Mouse (Mus musculus): Measurements from ENCODE around the gene Slc4a4.
"Not testable (repeated sequence)": the region's sequence is repeated elsewhere in the genome, so short reads cannot be mapped to it uniquely, and the experiment has no call there.

The Slc4a4 gene

GRCm38 (mm10) chr5:89077711-89078110 lies 191.1 kb downstream of the Slc4a4 start:
- DNase-seq (ENCODE audit: low spot score) = no peak

GRCm38 (mm10) chr5:89083476-89083875 lies 196.9 kb downstream of the Slc4a4 start:
- DNase-seq (ENCODE audit: low spot score) = no peak

- DNase-seq (ENCODE audit: low spot score) = no peak
Measured at GRCm38 (mm10) chr5:89087916-89088315, 201.3 kb downstream of the Slc4a4 start.

GRCm38 (mm10) chr5:89088462-89088861 lies 201.8 kb downstream of the Slc4a4 start:
- DNase-seq (ENCODE audit: low spot score) = no peak

- no peak for DNase-seq (ENCODE audit: low spot score)
Measured at GRCm38 (mm10) chr5:89090131-89090530, 203.5 kb downstream of the Slc4a4 start.

GRCm38 (mm10) chr5:89096371-89096770 lies 209.8 kb downstream of the Slc4a4 start:
- DNase-seq (ENCODE audit: low spot score) = no peak

GRCm38 (mm10) chr5:89097291-89097690 lies 210.7 kb downstream of the Slc4a4 start:
- DNase-seq (ENCODE audit: low spot score) = no peak

GRCm38 (mm10) chr5:89098121-89098520 lies 211.5 kb downstream of the Slc4a4 start:
- no peak for DNase-seq (ENCODE audit: low spot score)

- DNase-seq (ENCODE audit: low spot score) = no peak
Measured at GRCm38 (mm10) chr5:89099886-89100285, 213.3 kb downstream of the Slc4a4 start.

GRCm38 (mm10) chr5:89102560-89102959 lies 215.9 kb downstream of the Slc4a4 start:
- DNase-seq (ENCODE audit: low spot score) = no peak

- DNase-seq (ENCODE audit: low spot score) = no peak
Measured at GRCm38 (mm10) chr5:89105346-89105745, 218.7 kb downstream of the Slc4a4 start.

GRCm38 (mm10) chr5:89106217-89106616 lies 219.6 kb downstream of the Slc4a4 start:
- DNase-seq (ENCODE audit: low spot score) = no peak

- DNase-seq (ENCODE audit: low spot score) = no peak
Measured at GRCm38 (mm10) chr5:89108809-89109208, 222.2 kb downstream of the Slc4a4 start.

- no peak for DNase-seq (ENCODE audit: low spot score)
Measured at GRCm38 (mm10) chr5:89109832-89110231, 223.2 kb downstream of the Slc4a4 start.

- DNase-seq (ENCODE audit: low spot score) = not testable (repeated sequence)
Measured at GRCm38 (mm10) chr5:89111987-89112386, 225.4 kb downstream of the Slc4a4 start.

- no peak for DNase-seq (ENCODE audit: low spot score)
Measured at GRCm38 (mm10) chr5:89120881-89121280, 234.3 kb downstream of the Slc4a4 start.

- no peak for DNase-seq (ENCODE audit: low spot score)
Measured at GRCm38 (mm10) chr5:89123270-89123903, 236.8 kb downstream of the Slc4a4 start.

GRCm38 (mm10) chr5:89128210-89128609 lies 241.6 kb downstream of the Slc4a4 start:
- DNase-seq (ENCODE audit: low spot score) = no peak

- no peak for DNase-seq (ENCODE audit: low spot score)
Measured at GRCm38 (mm10) chr5:89135776-89136175, 249.2 kb downstream of the Slc4a4 start.

- DNase-seq (ENCODE audit: low spot score) = no peak
Measured at GRCm38 (mm10) chr5:89140070-89140469, 253.5 kb downstream of the Slc4a4 start.

- DNase-seq (ENCODE audit: low spot score) = no peak
Measured at GRCm38 (mm10) chr5:89141761-89142160, 255.1 kb downstream of the Slc4a4 start.

- no peak for DNase-seq (ENCODE audit: low spot score)
Measured at GRCm38 (mm10) chr5:89146276-89146675, 259.7 kb downstream of the Slc4a4 start.

GRCm38 (mm10) chr5:89147282-89147790 lies 260.7 kb downstream of the Slc4a4 start:
- DNase-seq (ENCODE audit: low spot score) = no peak

- DNase-seq (ENCODE audit: low spot score) = no peak
Measured at GRCm38 (mm10) chr5:89149436-89150040, 262.9 kb downstream of the Slc4a4 start.
